Mouse (Mus musculus) midbrain, embryonic 13.5 days (tissue): ENCODE measurements around the gene B430218F22Rik. TPM values are rescaled to one million over a fixed set of nuclear protein-coding genes. Genes with fewer than 3 reads are reported as not detected.

Experiments
- ATAC-seq: fragments of 200-750 bp; cut with Nextera tagmentation; 2 replicates; pipeline ENCODE4 v1.8.0; 2017; ENCODE audit warnings: mild to moderate bottlenecking, moderate TSS enrichment, moderate library complexity
- H3K27ac ChIP-seq: fragments of 300-500 bp; sonication (generic); 2 replicates; pipeline ENCODE4 v1.5.1; 2015; ENCODE audit warnings: inconsistent platforms, mild to moderate bottlenecking, moderate library complexity
- H3K27me3 ChIP-seq: fragments of 300-500 bp; sonication (generic); 2 replicates; pipeline ENCODE4 v1.6.1; 2015; ENCODE audit warnings: mild to moderate bottlenecking, inconsistent platforms
- H3K36me3 ChIP-seq: fragments of 300-500 bp; sonication (generic); 2 replicates; pipeline ENCODE4 v1.6.1; 2015; ENCODE audit warnings: mild to moderate bottlenecking, inconsistent platforms
- H3K4me1 ChIP-seq: fragments of 300-500 bp; sonication (generic); replicated peaks from 2 replicates; pipeline ENCODE4 v1.6.1; 2015; ENCODE audit warnings: inconsistent platforms
- H3K4me2 ChIP-seq: fragments of 300-500 bp; sonication (generic); replicated peaks from 2 replicates; pipeline ENCODE4 v1.6.1; 2015; ENCODE audit warnings: moderate library complexity, mild to moderate bottlenecking, inconsistent platforms
- H3K4me3 ChIP-seq: fragments of 300-500 bp; sonication (generic); replicated peaks from 2 replicates; pipeline ENCODE4 v1.5.1; 2015; ENCODE audit warnings: mild to moderate bottlenecking, inconsistent platforms
- H3K9ac ChIP-seq: fragments of 300-500 bp; sonication (generic); replicated peaks from 2 replicates; pipeline ENCODE4 v1.6.1; 2015; ENCODE audit warnings: mild to moderate bottlenecking, inconsistent platforms
- H3K9me3 ChIP-seq: fragments of 300-500 bp; sonication (generic); 2 replicates; pipeline ENCODE4 v1.6.1; 2016; ENCODE audit warnings: mild to moderate bottlenecking, inconsistent platforms
- WGBS: fragments of 180-500 bp; shearing (Covaris S2); methylation state at CpG from one replicate; pipeline ENCODE4 v1.1.7; 2015; 5-methylcytosine and 5-hydroxymethylcytosine counted together
- polyA plus RNA-seq: library from polyadenylated mRNA; unstranded; fragments of >200 nt; fragmentation: Nextera tagmentation; extraction: Ambion mirVana; gene quantifications from 2 replicates; pipeline ENCODE4 v1.2.1, GENCODE M21; 2015

Gene B430218F22Rik
- polyA plus RNA-seq, 1 experiment from 2014 or later = 1.0 TPM

DNA sequence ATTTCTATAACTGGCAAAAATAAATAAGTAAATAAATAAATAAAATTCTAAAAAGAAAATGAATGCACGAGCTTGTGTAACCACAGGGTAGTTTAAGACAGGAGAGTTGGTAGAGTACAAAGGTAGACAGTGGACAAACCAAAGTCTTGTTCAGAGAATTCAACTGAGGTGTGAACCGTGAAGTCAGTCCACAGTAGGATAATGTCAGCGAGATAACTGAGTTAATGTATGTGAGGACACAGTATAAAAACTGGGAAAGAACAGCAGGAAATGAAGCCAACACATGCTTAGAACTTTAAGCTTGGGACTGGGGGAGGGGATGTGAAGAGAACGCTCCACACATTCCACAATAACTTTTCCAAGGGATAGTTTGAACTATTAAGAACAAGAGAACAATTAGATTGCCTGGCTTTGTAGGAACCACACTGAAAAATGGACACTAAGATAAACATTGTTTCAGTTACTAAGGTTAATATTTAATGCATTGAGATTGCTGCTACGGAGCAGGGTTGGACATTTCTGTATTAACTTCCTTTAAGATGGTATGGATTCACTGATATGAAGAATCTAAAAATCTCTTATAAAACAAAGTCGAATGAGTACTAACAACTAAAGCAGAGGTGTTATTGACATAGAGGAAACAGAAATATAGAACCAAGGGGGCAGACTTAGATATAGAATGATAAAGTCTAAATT is 25.0 kb downstream of the B430218F22Rik start:
- ATAC-seq = no peak
- H3K27ac ChIP-seq = no peak overlapping the region
- WGBS = 87% methylated on average over 6 of the region's 6 CpGs
- H3K36me3 ChIP-seq = no peaks in the 10 kb centered on the region
- no peak overlapping the region for H3K4me3 ChIP-seq
- no peaks in the 10 kb centered on the region for H3K4me1 ChIP-seq
- no peak overlapping the region for H3K9ac ChIP-seq
- H3K4me2 ChIP-seq = no peak overlapping the region
- no peaks in the 10 kb centered on the region for H3K9me3 ChIP-seq
- H3K27me3 ChIP-seq = no peaks in the 10 kb centered on the region

DNA sequence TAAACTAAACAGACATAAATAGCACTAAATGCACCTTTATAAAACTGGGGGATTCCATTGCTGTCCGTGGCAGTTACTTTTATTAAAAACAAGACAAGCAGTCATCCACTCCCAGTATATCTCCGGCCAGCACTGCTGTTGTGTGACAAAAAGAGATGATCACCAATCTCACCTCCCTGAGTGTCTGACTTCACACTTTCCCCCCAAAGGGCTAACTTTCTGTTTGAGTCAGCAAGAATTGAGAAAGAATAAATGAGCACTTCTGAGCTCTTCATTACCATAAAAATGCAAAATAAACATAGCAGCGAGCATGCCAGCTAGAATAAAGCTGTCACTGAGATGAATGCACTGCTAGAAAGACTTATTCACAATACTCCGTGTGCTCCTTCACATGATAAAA is 31.7 kb downstream of the B430218F22Rik start:
- H3K9ac ChIP-seq = no peak overlapping the region
- H3K27ac ChIP-seq = no peak overlapping the region
- WGBS = 32% methylated on average over 4 of the region's 4 CpGs
- no peaks in the 10 kb centered on the region for H3K27me3 ChIP-seq
- H3K4me1 ChIP-seq = peaks cover 4% of the 10 kb centered on the region
- ATAC-seq = no peak
- no peak overlapping the region for H3K4me3 ChIP-seq
- H3K9me3 ChIP-seq = no peaks in the 10 kb centered on the region
- H3K4me2 ChIP-seq = no peak overlapping the region
- no peaks in the 10 kb centered on the region for H3K36me3 ChIP-seq

DNA sequence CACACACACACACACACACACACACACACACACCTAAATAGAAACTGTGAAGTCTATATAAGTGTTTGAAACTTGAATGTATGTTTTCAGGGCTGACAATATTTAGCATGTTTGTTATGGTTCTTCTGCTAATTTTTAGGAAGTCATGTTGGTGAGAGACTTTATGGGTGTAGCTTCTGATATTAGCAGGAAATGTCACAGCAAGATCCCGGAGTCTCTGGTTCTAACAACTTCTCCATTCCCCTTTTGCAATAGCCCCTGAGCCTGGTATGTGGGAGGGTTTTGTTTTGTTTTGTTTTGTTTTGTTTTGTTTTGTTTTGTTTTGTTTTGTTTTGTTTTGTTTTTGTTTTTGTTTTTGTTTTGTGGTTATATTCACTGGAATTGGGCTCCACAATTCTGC is 34.0 kb downstream of the B430218F22Rik start:
- H3K4me2 ChIP-seq = no peak overlapping the region
- ATAC-seq = no peak
- H3K4me3 ChIP-seq = no peak overlapping the region
- no peaks in the 10 kb centered on the region for H3K27me3 ChIP-seq
- WGBS = 86% methylated on average over 1 of the region's 1 CpGs
- no peaks in the 10 kb centered on the region for H3K36me3 ChIP-seq
- peaks cover 4% of the 10 kb centered on the region for H3K4me1 ChIP-seq
- H3K27ac ChIP-seq = no peak overlapping the region
- H3K9ac ChIP-seq = no peak overlapping the region
- H3K9me3 ChIP-seq = no peaks in the 10 kb centered on the region

DNA sequence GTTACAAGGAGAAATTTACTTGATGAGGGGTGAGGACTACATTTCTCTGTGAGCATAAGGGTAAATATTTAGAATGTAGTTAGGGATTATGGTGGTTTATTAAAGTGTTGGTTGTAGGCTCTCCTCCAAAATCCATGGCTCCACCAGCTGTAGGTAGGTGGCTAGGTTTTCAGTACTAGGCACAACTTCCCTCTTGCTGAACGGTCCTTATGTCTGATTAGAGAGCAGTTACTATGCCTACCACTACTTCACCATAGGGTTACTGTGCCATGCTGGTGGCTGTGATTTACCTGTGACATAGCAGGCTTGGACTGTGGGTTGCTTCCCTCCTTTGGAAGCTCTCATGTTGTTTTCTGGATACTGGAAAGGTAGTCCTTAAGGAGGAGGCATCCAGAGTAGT is 34.4 kb downstream of the B430218F22Rik start:
- Histone ChIP-seq H3K27ac (no peak overlapping the region), H3K9ac (no peak overlapping the region), H3K4me2 (no peak overlapping the region), H3K9me3 (no peaks in the 10 kb centered on the region), H3K4me3 (no peak overlapping the region), H3K27me3 (no peaks in the 10 kb centered on the region), H3K4me1 (peaks cover 4% of the 10 kb centered on the region), H3K36me3 (no peaks in the 10 kb centered on the region)
- WGBS = 89% methylated on average over 1 of the region's 1 CpGs
- ATAC-seq = no peak

Other genes starting within 250 kb of the B430218F22Rik start
- 22.9 and 25.7 TPM in 2 replicates for gene Mrps30, start 622 bp downstream of the B430218F22Rik start, polyA plus RNA-seq